ENCODE assay signal across 8 mouse cellular contexts in the genomic region with DNA sequence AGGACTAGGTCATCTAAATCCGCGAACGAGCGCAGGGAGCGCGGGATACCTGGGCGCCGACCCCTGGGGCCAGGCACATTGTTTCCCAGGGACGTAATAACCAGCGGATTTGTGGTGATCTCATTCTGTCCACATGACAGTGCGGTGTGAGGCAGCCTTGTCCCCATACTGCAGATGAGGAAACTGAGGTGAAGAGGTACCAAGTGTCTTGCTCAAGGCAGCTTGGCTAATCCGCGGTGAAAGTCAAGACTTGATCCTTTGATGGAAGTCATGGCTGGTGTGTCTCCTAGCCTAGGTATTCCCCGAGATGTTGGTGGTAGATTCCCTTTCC. TPM values are rescaled to one million over a fixed set of nuclear protein-coding genes. Genes with fewer than 3 reads are reported as not detected.
DNase-seq lines count a peak whose midpoint lies in the region; ATAC-seq and TF ChIP-seq lines count a peak whose summit lies in the region.

No protein-coding gene starts in this region.

- TF ChIP-seq POLR2A in bone marrow macrophage, adult 2 months (IDR thresholded peaks at IDR 0.05; ENCODE audit: borderline replicate concordance, low read depth, low read length) = no peak

- no peak for ATAC-seq in kidney, embryonic 15.5 days (replicated peaks; ENCODE audit: low FRiP score)
- no peak for ATAC-seq in midbrain, embryonic 16.5 days

- DNase-seq in kidney, postnatal 25 days = no peak
- DNase-seq in induced T-regulatory cell, adult 2 months (ENCODE audit: low read depth) = peak; percentile 69
- DNase-seq in right cerebral cortex, postnatal 25 days = no peak
- DNase-seq in cerebellum, postnatal 25 days = no peak
- DNase-seq in right cerebral cortex, adult 2 months (ENCODE audit: low spot score in 2 of 2) = no peak

- peak overlapping the region; percentile 95 for H3K4me2 ChIP-seq in kidney, embryonic 15.5 days
- H3K4me2 ChIP-seq in midbrain, embryonic 16.5 days (ENCODE audit: low read length) = peak overlapping the region; percentile 69

- H3K27ac ChIP-seq in kidney, embryonic 15.5 days = peak overlapping the region; percentile 90; the same call in 1 of the 2 replicates
- no peak overlapping the region for H3K27ac ChIP-seq in bone marrow macrophage, adult 2 months (ENCODE audit: insufficient read depth, low read depth, low read length)
- peak overlapping the region; percentile 89 for H3K27ac ChIP-seq in midbrain, embryonic 16.5 days (ENCODE audit: low read length)

- no peaks in the 10 kb centered on the region for H3K9me3 ChIP-seq in kidney, embryonic 15.5 days (replicated peaks)
- H3K9me3 ChIP-seq in midbrain, embryonic 16.5 days (replicated peaks; ENCODE audit: control insufficient read depth, low read length, poor library complexity, severe bottlenecking) = no peaks in the 10 kb centered on the region

- H3K4me1 ChIP-seq in kidney, embryonic 15.5 days = peaks cover 60% of the 10 kb centered on the region
- peaks cover 39% of the 10 kb centered on the region for H3K4me1 ChIP-seq in bone marrow macrophage, adult 2 months (ENCODE audit: control insufficient read depth, insufficient read depth, low read length)
- H3K4me1 ChIP-seq in midbrain, embryonic 16.5 days (ENCODE audit: control insufficient read depth, insufficient read depth, low read length) = peaks cover 33% of the 10 kb centered on the region

- peak overlapping the region; percentile 67 for H3K4me3 ChIP-seq in kidney, embryonic 15.5 days (replicated peaks)
- H3K4me3 ChIP-seq in bone marrow macrophage, adult 2 months (ENCODE audit: insufficient read depth, low read length) = peak overlapping the region; percentile 79
- peak overlapping the region; percentile 92 for H3K4me3 ChIP-seq in midbrain, embryonic 16.5 days (ENCODE audit: low read depth, low read length)

- H3K27me3 ChIP-seq in kidney, embryonic 15.5 days = peaks cover 10% of the 10 kb centered on the region; the same call in 1 of the 2 replicates
- no peaks in the 10 kb centered on the region for H3K27me3 ChIP-seq in midbrain, embryonic 16.5 days (ENCODE audit: control insufficient read depth, insufficient read depth, low read depth, low read length)

- TF ChIP-seq CTCF in bone marrow macrophage, adult 2 months (IDR thresholded peaks at IDR 0.05; ENCODE audit: low read depth, low read length) = no peak

- H3K36me3 ChIP-seq in kidney, embryonic 15.5 days = no peaks in the 10 kb centered on the region
- no peaks in the 10 kb centered on the region for H3K36me3 ChIP-seq in midbrain, embryonic 16.5 days (ENCODE audit: control insufficient read depth, insufficient read depth, low read length)

- H3K9ac ChIP-seq in kidney, embryonic 15.5 days = peak overlapping the region; percentile 74
- H3K9ac ChIP-seq in midbrain, embryonic 16.5 days (ENCODE audit: low read depth, low read length) = peak overlapping the region; percentile 91

- 7% methylated on average over 14 of the region's 14 CpGs for WGBS in kidney, embryonic 15.5 days
- WGBS in midbrain, embryonic 16.5 days = 8% methylated on average over 14 of the region's 14 CpGs

RNA-seq across cellular contexts. Expression of a gene that starts 27.3 kb away (rescaled TPM):
- polyA plus RNA-seq in kidney, embryonic 15.5 days (2015; fragmentation: Nextera tagmentation; extraction: Ambion mirVana) = not detected in 2 replicates
- not detected in 2 replicates for polyA plus RNA-seq in bone marrow macrophage, adult 2 months (2012; ENCODE audit: insufficient read depth, insufficient read length, missing spikeins)
- polyA plus RNA-seq in midbrain, embryonic 16.5 days (2015; fragmentation: Nextera tagmentation; extraction: Ambion mirVana) = not detected in 2 replicates

RNA-seq across cellular contexts. Expression of a gene that starts 45.3 kb away (rescaled TPM):
- polyA plus RNA-seq in kidney, embryonic 15.5 days (2015; fragmentation: Nextera tagmentation; extraction: Ambion mirVana) = 4.3 and 4.8 TPM in 2 replicates
- 9.5 and 10.7 TPM in 2 replicates for polyA plus RNA-seq in bone marrow macrophage, adult 2 months (2012; ENCODE audit: insufficient read depth, insufficient read length, missing spikeins)
- 3.5 and 3.8 TPM in 2 replicates for polyA plus RNA-seq in midbrain, embryonic 16.5 days (2015; fragmentation: Nextera tagmentation; extraction: Ambion mirVana)

RNA-seq across cellular contexts. Expression of a gene that starts 47.0 kb away (rescaled TPM):
- 80.5 and 85.0 TPM in 2 replicates for polyA plus RNA-seq in kidney, embryonic 15.5 days (2015; fragmentation: Nextera tagmentation; extraction: Ambion mirVana)
- polyA plus RNA-seq in bone marrow macrophage, adult 2 months (2012; ENCODE audit: insufficient read depth, insufficient read length, missing spikeins) = 13.3 and 13.8 TPM in 2 replicates
- polyA plus RNA-seq in midbrain, embryonic 16.5 days (2015; fragmentation: Nextera tagmentation; extraction: Ambion mirVana) = 23.5 and 27.0 TPM in 2 replicates
